Mouse (Mus musculus) hindbrain, embryonic 11.5 days (tissue): ENCODE measurements around the gene Hipk4. TPM values are rescaled to one million over a fixed set of nuclear protein-coding genes. Genes with fewer than 3 reads are reported as not detected.

Experiments used
- ATAC-seq: fragments of 200-750 bp; cut with Nextera tagmentation; 2 replicates; pipeline ENCODE4 v1.8.0; 2017; ENCODE audit warnings: mild to moderate bottlenecking, moderate TSS enrichment, moderate library complexity; ENCODE audit not compliant: low FRiP score
- DNase-seq: peaks from one replicate; pipeline ENCODE4 v3.0.0-alpha.2; 2015; ENCODE audit warnings: low spot score
- H3K27ac ChIP-seq: fragments of 300-500 bp; sonication (generic); 2 replicates; pipeline ENCODE4 v1.5.1; 2014; ENCODE audit warnings: mild to moderate bottlenecking, low read depth, low read length
- H3K27me3 ChIP-seq: fragments of 300-500 bp; sonication (generic); 2 replicates; pipeline ENCODE4 v1.6.1; 2014; ENCODE audit warnings: mild to moderate bottlenecking, low read length, moderate library complexity, mixed read lengths; ENCODE audit not compliant: control insufficient read depth, insufficient read depth
- H3K36me3 ChIP-seq: fragments of 300-500 bp; sonication (generic); 2 replicates; pipeline ENCODE4 v1.6.1; 2014; ENCODE audit warnings: mild to moderate bottlenecking, low read length, moderate library complexity, mixed read lengths; ENCODE audit not compliant: control insufficient read depth, insufficient read depth
- H3K4me1 ChIP-seq: fragments of 300-500 bp; sonication (generic); replicated peaks from 2 replicates; pipeline ENCODE4 v1.6.1; 2014; ENCODE audit warnings: low read length, mixed read lengths; ENCODE audit not compliant: control insufficient read depth, insufficient read depth
- H3K4me2 ChIP-seq: fragments of 300-500 bp; sonication (generic); replicated peaks from 2 replicates; pipeline ENCODE4 v1.6.1; 2014; ENCODE audit warnings: mild to moderate bottlenecking, low read depth, low read length
- H3K4me3 ChIP-seq: fragments of 300-500 bp; sonication (generic); 2 replicates; pipeline ENCODE4 v1.5.1; 2014; ENCODE audit warnings: low read depth, low read length
- H3K9ac ChIP-seq: fragments of 300-500 bp; sonication (generic); 2 replicates; pipeline ENCODE4 v1.6.1; 2014; ENCODE audit warnings: low read depth, low read length
- H3K9me3 ChIP-seq: fragments of 300-500 bp; sonication (generic); 2 replicates; pipeline ENCODE4 v1.6.1; 2016; ENCODE audit warnings: low read length; ENCODE audit not compliant: control insufficient read depth
- whole genome bisulfite sequencing: fragments of 180-500 bp; shearing (Covaris S2); extraction: QIAGEN DNeasy Blood & Tissue Kit; methylation state at CpG from one replicate; pipeline ENCODE4 v1.1.7; 2014; 5-methylcytosine and 5-hydroxymethylcytosine counted together
- polyA plus RNA-seq: library from polyadenylated mRNA; unstranded; fragments of >200 nt; fragmentation: Nextera tagmentation; extraction: Ambion mirVana; gene quantifications from 2 replicates; pipeline ENCODE4 v1.2.1, GENCODE M21; 2014

Hipk4 gene
- polyA plus RNA-seq, 1 experiment from 2014 or later, result 0.96 TPM

GRCm38 (mm10) chr7:27552070-27552469 lies 29.0 kb downstream of the Hipk4 start:
- H3K9me3 ChIP-seq, result no peaks in the 10 kb centered on the region
- 59% methylated on average over 5 of the region's 5 CpGs for WGBS
- H3K36me3 ChIP-seq, result no peaks in the 10 kb centered on the region
- H3K4me1 ChIP-seq, result 0 out of 2 replicates have a peak, but pooled peaks cover 4% of the 10 kb centered on the region
- DNase-seq, result no peak
- no peak overlapping the region for H3K4me3 ChIP-seq
- no peak overlapping the region for H3K27ac ChIP-seq
- no peak overlapping the region for H3K9ac ChIP-seq
- ATAC-seq, result no peak
- peak overlapping the region; percentile 75; the same call in 1 of the 2 replicates for H3K4me2 ChIP-seq
- no peaks in the 10 kb centered on the region for H3K27me3 ChIP-seq

GRCm38 (mm10) chr7:27552931-27553513 lies 30.0 kb downstream of the Hipk4 start, which contains the start of the genes Pld3 and 2310022A10Rik:
Gene Pld3 (minus strand): TSS chr7:27553218.
Gene 2310022A10Rik (plus strand): TSS chr7:27553233.
- no peak within 1 kb of the TSS for H3K27ac ChIP-seq
- ATAC-seq (peak; percentile 100), DNase-seq (peak; percentile 92)
- 0 out of 2 replicates have a peak, but pooled peaks cover 4% of the 10 kb centered on the region for H3K4me1 ChIP-seq
- H3K27me3 ChIP-seq, result no peaks in the 10 kb centered on the region
- no peaks in the 10 kb centered on the region for H3K9me3 ChIP-seq
- H3K4me3 ChIP-seq, result peak within 1 kb of the TSS; percentile 61
- peak within 1 kb of the TSS; percentile 69 for H3K9ac ChIP-seq
- WGBS, result 2% methylated on average over 39 of the region's 41 CpGs
- H3K4me2 ChIP-seq, result peak within 1 kb of the TSS; percentile 75
- H3K36me3 ChIP-seq, result no peaks in the 10 kb centered on the region

- H3K27ac ChIP-seq, result no peak overlapping the region
- DNase-seq (no peak), ATAC-seq (no peak)
- no peaks in the 10 kb centered on the region for H3K4me1 ChIP-seq
- H3K36me3 ChIP-seq, result peaks cover 3% of the 10 kb centered on the region; the same call in 1 of the 2 replicates
- no peaks in the 10 kb centered on the region for H3K27me3 ChIP-seq
- H3K4me3 ChIP-seq, result no peak overlapping the region
- no peak overlapping the region for H3K4me2 ChIP-seq
- H3K9me3 ChIP-seq, result no peaks in the 10 kb centered on the region
- WGBS, result 79% methylated on average over 8 of the region's 8 CpGs
- no peak overlapping the region for H3K9ac ChIP-seq
These were observed 37.3 kb downstream of the Hipk4 start for GRCm38 (mm10) chr7:27560291-27560887.

- 100% methylated on average over 1 of the region's 1 CpGs for WGBS
- H3K36me3 ChIP-seq, result peaks cover 3% of the 10 kb centered on the region; the same call in 1 of the 2 replicates
- ATAC-seq, result no peak
These were observed 37.9 kb downstream of the Hipk4 start for GRCm38 (mm10) chr7:27560978-27561377.

GRCm38 (mm10) chr7:27569580-27570224 lies 46.6 kb downstream of the Hipk4 start:
- DNase-seq, result no peak
- Histone ChIP-seq H3K4me2 (no peak overlapping the region), H3K9me3 (no peaks in the 10 kb centered on the region), H3K27me3 (no peaks in the 10 kb centered on the region), H3K36me3 (peaks cover 5% of the 10 kb centered on the region), H3K9ac (no peak overlapping the region), H3K27ac (no peak overlapping the region), H3K4me3 (no peak overlapping the region), H3K4me1 (no peaks in the 10 kb centered on the region)
- no peak for ATAC-seq
- 86% methylated on average over 5 of the region's 5 CpGs for WGBS

More at GRCm38 (mm10) chr7:27560978-27561377, 37.9 kb downstream of the Hipk4 start:
- no peak for DNase-seq
- H3K9me3 ChIP-seq, result no peaks in the 10 kb centered on the region
- H3K27me3 ChIP-seq, result no peaks in the 10 kb centered on the region
- H3K9ac ChIP-seq, result no peak overlapping the region
- no peaks in the 10 kb centered on the region for H3K4me1 ChIP-seq
- H3K4me3 ChIP-seq, result no peak overlapping the region
- no peak overlapping the region for H3K4me2 ChIP-seq
- H3K27ac ChIP-seq, result no peak overlapping the region

GRCm38 (mm10) chr7:27572133-27572532 lies 49.1 kb downstream of the Hipk4 start:
- Histone ChIP-seq H3K9me3 (no peaks in the 10 kb centered on the region), H3K36me3 (0 out of 2 replicates have a peak, but pooled peaks cover 5% of the 10 kb centered on the region), H3K4me1 (no peaks in the 10 kb centered on the region), H3K27me3 (no peaks in the 10 kb centered on the region), H3K9ac (no peak overlapping the region), H3K4me3 (no peak overlapping the region), H3K27ac (no peak overlapping the region), H3K4me2 (no peak overlapping the region)
- 95% methylated on average over 4 of the region's 4 CpGs for WGBS
- ATAC-seq (no peak), DNase-seq (no peak)

GRCm38 (mm10) chr7:27574124-27574880 lies 51.2 kb downstream of the Hipk4 start:
- ATAC-seq, result no peak
- no peak overlapping the region for H3K9ac ChIP-seq
- H3K36me3 ChIP-seq, result 0 out of 2 replicates have a peak, but pooled peaks cover 5% of the 10 kb centered on the region
- no peaks in the 10 kb centered on the region for H3K4me1 ChIP-seq
- H3K27ac ChIP-seq, result no peak overlapping the region
- 94% methylated on average over 14 of the region's 14 CpGs for WGBS
- H3K4me3 ChIP-seq, result no peak overlapping the region
- no peak overlapping the region for H3K4me2 ChIP-seq
- no peaks in the 10 kb centered on the region for H3K27me3 ChIP-seq
- H3K9me3 ChIP-seq, result no peaks in the 10 kb centered on the region
- no peak for DNase-seq

- WGBS, result 69% methylated on average over 6 of the region's 6 CpGs
- DNase-seq (peak; percentile 44), ATAC-seq (no peak)
- no peaks in the 10 kb centered on the region for H3K4me1 ChIP-seq
- H3K4me2 ChIP-seq, result no peak overlapping the region
- H3K9ac ChIP-seq, result no peak overlapping the region
- H3K4me3 ChIP-seq, result no peak overlapping the region
- peaks cover 7% of the 10 kb centered on the region; the same call in 1 of the 2 replicates for H3K36me3 ChIP-seq
- H3K27me3 ChIP-seq, result no peaks in the 10 kb centered on the region
- H3K9me3 ChIP-seq, result no peaks in the 10 kb centered on the region
- no peak overlapping the region for H3K27ac ChIP-seq
These were observed 53.8 kb downstream of the Hipk4 start for GRCm38 (mm10) chr7:27576914-27577313.
